Mouse (Mus musculus) cerebral cortex, adult 2 months (tissue): Measurements from ENCODE around the gene Polg2.

Experiments used
- WGBS: fragments of 180-500 bp; shearing (Covaris S2); methylation state at CpG from one replicate; pipeline ENCODE4 v1.1.7; 2018; 5-methylcytosine and 5-hydroxymethylcytosine counted together

The Polg2 gene

GRCm38 (mm10) chr11:106779388-106780088 is at the start of gene Polg2:
TSS of gene Polg2 (minus strand) at chr11:106779537.
- WGBS, result 1% methylated on average over 30 of the region's 30 CpGs

- WGBS, result 93% methylated on average over 7 of the region's 7 CpGs
Observed at GRCm38 (mm10) chr11:106828079-106828478, 48.7 kb upstream of the Polg2 start.

GRCm38 (mm10) chr11:106824403-106824802 is 45.1 kb upstream of the Polg2 start:
- WGBS, result 68% methylated on average over 10 of the region's 10 CpGs

GRCm38 (mm10) chr11:106823741-106824140 is 44.4 kb upstream of the Polg2 start:
- WGBS, result 72% methylated on average over 8 of the region's 8 CpGs

- WGBS, result 40% methylated on average over 5 of the region's 5 CpGs
Observed at GRCm38 (mm10) chr11:106822911-106823310, 43.6 kb upstream of the Polg2 start.

GRCm38 (mm10) chr11:106822491-106822890 is 43.2 kb upstream of the Polg2 start:
- WGBS, result 54% methylated on average over 8 of the region's 8 CpGs

- 83% methylated on average over 6 of the region's 6 CpGs for WGBS
Observed at GRCm38 (mm10) chr11:106821397-106821796, 42.1 kb upstream of the Polg2 start.

GRCm38 (mm10) chr11:106820972-106821371 is 41.6 kb upstream of the Polg2 start:
- WGBS, result 30% methylated on average over 4 of the region's 4 CpGs

GRCm38 (mm10) chr11:106820252-106820651 is 40.9 kb upstream of the Polg2 start:
- 46% methylated on average over 6 of the region's 6 CpGs for WGBS

- 69% methylated on average over 9 of the region's 9 CpGs for WGBS
Observed at GRCm38 (mm10) chr11:106819595-106819994, 40.3 kb upstream of the Polg2 start.

- WGBS, result 13% methylated on average over 9 of the region's 9 CpGs
Observed at GRCm38 (mm10) chr11:106818341-106818740, 39.0 kb upstream of the Polg2 start.

GRCm38 (mm10) chr11:106817808-106818207 is 38.5 kb upstream of the Polg2 start:
- WGBS, result 50% methylated on average over 6 of the region's 6 CpGs

GRCm38 (mm10) chr11:106817156-106817555 is 37.8 kb upstream of the Polg2 start:
- WGBS, result 43% methylated on average over 3 of the region's 3 CpGs

- WGBS, result 75% methylated on average over 7 of the region's 7 CpGs
Observed at GRCm38 (mm10) chr11:106816316-106816715, 37.0 kb upstream of the Polg2 start.

GRCm38 (mm10) chr11:106815761-106816160 is 36.4 kb upstream of the Polg2 start:
- 50% methylated on average over 2 of the region's 2 CpGs for WGBS

GRCm38 (mm10) chr11:106815331-106815730 is 36.0 kb upstream of the Polg2 start:
- WGBS, result 58% methylated on average over 2 of the region's 2 CpGs

GRCm38 (mm10) chr11:106814601-106815320 is 35.4 kb upstream of the Polg2 start:
- WGBS, result 69% methylated on average over 14 of the region's 14 CpGs

GRCm38 (mm10) chr11:106812410-106813136 is 33.2 kb upstream of the Polg2 start:
- WGBS, result 93% methylated on average over 7 of the region's 7 CpGs

GRCm38 (mm10) chr11:106807442-106807841 is 28.1 kb upstream of the Polg2 start:
- WGBS, result 92% methylated on average over 1 of the region's 1 CpGs

- 56% methylated on average over 10 of the region's 10 CpGs for WGBS
Observed at GRCm38 (mm10) chr11:106802069-106802627, 22.8 kb upstream of the Polg2 start.

GRCm38 (mm10) chr11:106795679-106796078 is 16.3 kb upstream of the Polg2 start:
- WGBS, result 38% methylated on average over 9 of the region's 9 CpGs

GRCm38 (mm10) chr11:106793846-106794245 is 14.5 kb upstream of the Polg2 start:
- 71% methylated on average over 4 of the region's 4 CpGs for WGBS
